Mouse (Mus musculus) brain, embryonic 14.5 days (tissue): ENCODE measurements at regions not wholly inside any gene's neighbourhood (a gene's known extent, or its start where the extent isn't known, plus 50 kb on each side); places are given as distances from the start of the nearest gene placed in this dataset.

ENCODE experiments used
- CTCF ChIP-seq: fragments of 200-500 bp; IDR thresholded peaks from 2 replicates; pipeline ENCODE4 v1.5.1; 2012; ENCODE audit warnings: inconsistent platforms, mild to moderate bottlenecking, moderate library complexity, borderline replicate concordance; ENCODE audit not compliant: insufficient read depth, insufficient read length; ENCODE audit errors: extremely low read depth
- POLR2A ChIP-seq: fragments of 200-500 bp; IDR thresholded peaks from 2 replicates; pipeline ENCODE4 v1.6.1; 2012; ENCODE audit warnings: mild to moderate bottlenecking, inconsistent platforms, borderline replicate concordance; ENCODE audit not compliant: poor library complexity, insufficient read depth, insufficient read length, severe bottlenecking; ENCODE audit errors: extremely low read depth

- TF ChIP-seq CTCF = no peak
- TF ChIP-seq POLR2A = no peak
Observed at GRCm38 (mm10) chr4:87461181-87461912, 231.1 kb upstream of the Slc24a2 start.
